Mouse (Mus musculus) brown adipose tissue, adult 24 weeks (tissue): ENCODE data around the gene Tusc2. TPM values are rescaled to one million over a fixed set of nuclear protein-coding genes. Genes with fewer than 3 reads are reported as not detected.
A peak's percentile ranks its signal among the peaks of the same experiment; 100 is the strongest.
"Not testable (repeated sequence)": the region's sequence is repeated elsewhere in the genome, so short reads cannot be mapped to it uniquely, and the experiment has no call there.

Source experiments
- H3K27ac ChIP-seq: fragments of 200-500 bp; replicated peaks from 2 replicates; pipeline ENCODE4 v1.5.1; 2012; ENCODE audit warnings: low read depth, mild to moderate bottlenecking, low read length
- H3K4me1 ChIP-seq: fragments of 200-500 bp; 2 replicates; pipeline ENCODE4 v1.6.1; 2012; ENCODE audit warnings: low read length, mixed read lengths; ENCODE audit not compliant: control insufficient read depth, insufficient read depth, insufficient read length
- H3K4me3 ChIP-seq: fragments of 200-500 bp; 2 replicates; pipeline ENCODE4 v1.5.1; 2012; ENCODE audit warnings: low read depth, mild to moderate bottlenecking, low read length, moderate library complexity; ENCODE audit not compliant: insufficient read depth
- polyA plus RNA-seq: library from polyadenylated mRNA; stranded (reverse); fragments of >200 nt; gene quantifications from 2 replicates; pipeline ENCODE4 v1.2.4, GENCODE M21; 2012; ENCODE audit not compliant: missing spikeins, insufficient read depth, insufficient read length

Tusc2 gene
- polyA plus RNA-seq, 1 experiment: 49.0 TPM

- peak overlapping the region; percentile 87 for H3K4me3 ChIP-seq
- peak overlapping the region; percentile 99 for H3K27ac ChIP-seq
- peaks cover 32% of the 10 kb centered on the region for H3K4me1 ChIP-seq
Measured at GRCm38 (mm10) chr9:107570016-107570415, 7.0 kb downstream of the Tusc2 start.

DNA sequence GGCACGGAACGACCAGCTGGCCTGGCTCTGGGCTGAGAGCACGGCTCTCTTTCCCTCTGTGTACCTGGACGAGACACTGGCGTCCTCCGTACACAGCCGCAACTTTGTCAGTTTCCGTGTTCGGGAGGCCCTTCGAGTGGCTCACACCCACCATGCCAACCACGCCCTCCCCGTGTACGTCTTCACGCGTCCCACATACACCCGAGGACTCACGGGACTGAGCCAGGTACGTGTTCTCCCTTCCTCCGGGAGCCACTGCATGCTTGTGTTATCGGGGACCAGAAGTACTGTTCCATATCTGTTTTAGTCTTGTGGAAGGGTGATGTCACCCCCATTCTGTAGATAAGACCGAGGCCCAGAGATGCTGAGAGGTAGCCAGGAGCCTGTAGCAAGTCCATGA, 7.8 kb downstream of the Tusc2 start:
- Histone ChIP-seq H3K4me1 (peaks cover 32% of the 10 kb centered on the region), H3K4me3 (peak overlapping the region; percentile 87), H3K27ac (peak overlapping the region; percentile 47; the same call in 1 of the 2 replicates)

DNA sequence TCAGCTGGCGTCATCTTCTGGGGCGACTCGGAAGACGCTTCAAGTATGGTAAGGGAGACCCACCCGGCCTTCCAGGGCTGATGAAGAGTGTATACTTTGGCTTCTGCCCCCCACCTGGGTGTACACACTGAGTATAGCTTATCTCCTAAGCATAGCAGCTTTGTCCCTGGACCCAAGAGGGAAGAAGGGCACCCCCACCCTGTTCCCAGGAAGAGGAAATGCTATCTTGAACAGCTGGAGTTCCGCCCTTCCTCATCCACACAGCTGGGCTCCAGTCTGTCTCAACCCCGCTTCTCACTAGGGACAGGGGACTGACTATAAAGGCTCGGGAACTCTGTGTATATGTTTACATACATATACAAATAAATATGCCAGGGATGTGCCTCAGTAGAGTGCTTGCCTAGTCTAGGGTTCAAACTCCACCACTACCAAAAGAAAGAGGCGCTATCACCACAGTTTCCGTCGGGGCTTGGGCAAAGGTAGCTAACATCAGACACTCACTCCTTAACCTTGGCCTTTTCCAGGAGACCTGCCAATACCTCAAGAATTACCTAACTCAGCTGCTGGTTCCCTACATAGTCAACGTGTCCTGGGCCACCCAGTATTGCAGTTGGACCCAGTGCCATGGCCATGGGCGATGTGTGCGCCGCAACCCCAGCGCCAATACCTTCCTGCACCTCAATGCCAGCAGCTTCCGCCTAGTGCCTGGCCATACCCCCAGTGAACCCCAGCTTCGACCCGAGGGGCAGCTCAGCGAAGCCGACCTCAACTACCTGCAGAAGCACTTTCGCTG, 8.7 kb downstream of the Tusc2 start:
- peak overlapping the region; percentile 47 for H3K27ac ChIP-seq
- H3K4me3 ChIP-seq: peak overlapping the region; percentile 87
- H3K4me1 ChIP-seq: peaks cover 27% of the 10 kb centered on the region

DNA sequence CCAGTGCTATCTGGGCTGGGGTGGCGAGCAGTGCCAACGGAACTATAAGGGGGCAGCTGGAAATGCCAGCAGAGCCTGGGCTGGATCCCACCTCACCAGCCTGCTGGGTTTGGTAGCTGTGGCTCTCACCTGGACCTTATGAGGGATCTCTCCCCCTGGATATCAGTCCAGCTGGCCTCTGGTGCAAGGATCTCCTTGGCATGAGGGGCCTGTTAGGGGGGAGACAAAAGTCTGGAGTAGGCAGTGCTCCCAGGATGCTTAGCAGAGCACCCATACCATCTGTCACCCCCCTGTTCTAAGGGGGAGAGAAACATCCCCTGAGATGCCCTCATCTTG, 9.2 kb downstream of the Tusc2 start:
- no peak overlapping the region for H3K27ac ChIP-seq
- peaks cover 28% of the 10 kb centered on the region for H3K4me1 ChIP-seq
- no peak overlapping the region for H3K4me3 ChIP-seq

- H3K4me3 ChIP-seq, H3K27ac ChIP-seq: not testable (repeated sequence)
- H3K4me1 ChIP-seq: peaks cover 26% of the 10 kb centered on the region
Measured at GRCm38 (mm10) chr9:107573774-107574173, 10.7 kb downstream of the Tusc2 start.

GRCm38 (mm10) chr9:107575579-107576356, 12.7 kb downstream of the Tusc2 start:
- Histone ChIP-seq H3K4me1 (peaks cover 18% of the 10 kb centered on the region), H3K4me3 (no peak overlapping the region), H3K27ac (peak overlapping the region; percentile 48; the same call in 1 of the 2 replicates)

DNA sequence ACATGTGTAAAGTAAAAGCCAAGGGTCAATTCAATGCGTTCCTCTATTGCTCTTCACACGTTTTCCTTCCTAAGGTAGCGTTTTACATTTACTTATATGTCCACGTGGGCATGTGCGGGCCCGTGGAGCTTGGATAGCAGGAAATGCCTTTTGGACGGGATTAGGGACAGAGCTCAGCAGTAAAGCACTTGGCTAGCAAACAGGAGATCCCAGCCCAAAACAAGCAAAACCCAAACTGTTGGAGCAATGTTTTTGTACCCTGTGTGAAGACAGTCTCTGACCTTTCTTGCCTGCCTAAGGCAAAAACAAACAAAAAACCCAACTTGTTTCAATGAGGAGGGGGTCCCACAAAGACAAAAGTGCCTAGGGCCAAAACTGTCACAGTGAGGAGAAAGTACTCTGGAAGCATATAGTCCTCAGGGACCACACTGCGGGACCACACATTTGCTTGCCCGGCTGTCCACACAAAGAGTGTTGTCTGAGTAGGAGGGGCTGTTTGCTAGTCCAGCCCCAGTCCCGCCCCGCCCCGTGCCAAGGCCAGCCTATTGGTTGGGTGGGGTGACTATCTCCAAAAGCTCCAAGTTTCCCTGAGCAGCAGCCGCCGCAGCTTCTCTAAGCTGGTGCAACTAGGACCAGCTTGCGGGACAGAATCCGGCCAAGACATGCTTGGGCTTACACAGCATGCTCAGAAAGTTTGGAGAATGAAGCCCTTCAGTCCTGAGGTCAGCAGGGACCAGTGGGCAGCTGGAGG, 13.5 kb downstream of the Tusc2 start, which contains the start of gene Hyal1:
Hyal1 (plus strand) TSS at position 571 of the 751 bp plus-strand sequence.
- Histone ChIP-seq H3K4me3 (peak within 1 kb of the TSS; percentile 71), H3K4me1 (peaks cover 11% of the 10 kb centered on the region; the same call in 1 of the 2 replicates), H3K27ac (peak within 1 kb of the TSS; percentile 56)

GRCm38 (mm10) chr9:107577871-107578270, 14.8 kb downstream of the Tusc2 start:
- Histone ChIP-seq H3K4me1 (peaks cover 9% of the 10 kb centered on the region; the same call in 1 of the 2 replicates), H3K27ac (peak overlapping the region; percentile 57)

DNA sequence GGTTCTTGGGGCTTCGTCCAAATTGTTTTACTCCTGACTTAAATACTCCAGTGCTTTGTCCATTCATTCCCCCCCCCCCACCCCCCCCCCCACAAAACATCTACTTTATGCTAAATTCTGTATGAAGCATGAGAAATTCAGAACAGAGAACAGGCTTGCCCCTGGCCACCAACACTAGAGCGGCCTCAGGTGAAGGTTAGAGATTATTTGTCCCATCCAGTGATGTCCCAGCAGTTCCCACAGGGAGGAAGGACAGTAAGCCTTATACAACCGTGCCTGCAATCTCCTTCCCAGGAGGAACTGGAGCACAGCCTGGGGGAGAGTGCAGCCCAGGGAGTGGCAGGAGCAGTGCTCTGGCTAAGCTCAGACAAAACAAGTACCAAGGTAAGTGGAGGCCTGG, 15.5 kb downstream of the Tusc2 start, which contains the start of gene Naa80:
Naa80 (plus strand) TSS at position 301 of the 400 bp plus-strand sequence.
- H3K4me3 ChIP-seq: peak within 1 kb of the TSS; percentile 71
- H3K4me1 ChIP-seq: peaks cover 9% of the 10 kb centered on the region; the same call in 1 of the 2 replicates
- H3K27ac ChIP-seq: peak within 1 kb of the TSS; percentile 57

More at GRCm38 (mm10) chr9:107577871-107578270, 14.8 kb downstream of the Tusc2 start:
- peak overlapping the region; percentile 71 for H3K4me3 ChIP-seq

GRCm38 (mm10) chr9:107579023-107579900, 16.2 kb downstream of the Tusc2 start:
- Histone ChIP-seq H3K4me1 (peaks cover 9% of the 10 kb centered on the region; the same call in 1 of the 2 replicates), H3K4me3 (no peak overlapping the region), H3K27ac (peak overlapping the region; percentile 30; the same call in 1 of the 2 replicates)

DNA sequence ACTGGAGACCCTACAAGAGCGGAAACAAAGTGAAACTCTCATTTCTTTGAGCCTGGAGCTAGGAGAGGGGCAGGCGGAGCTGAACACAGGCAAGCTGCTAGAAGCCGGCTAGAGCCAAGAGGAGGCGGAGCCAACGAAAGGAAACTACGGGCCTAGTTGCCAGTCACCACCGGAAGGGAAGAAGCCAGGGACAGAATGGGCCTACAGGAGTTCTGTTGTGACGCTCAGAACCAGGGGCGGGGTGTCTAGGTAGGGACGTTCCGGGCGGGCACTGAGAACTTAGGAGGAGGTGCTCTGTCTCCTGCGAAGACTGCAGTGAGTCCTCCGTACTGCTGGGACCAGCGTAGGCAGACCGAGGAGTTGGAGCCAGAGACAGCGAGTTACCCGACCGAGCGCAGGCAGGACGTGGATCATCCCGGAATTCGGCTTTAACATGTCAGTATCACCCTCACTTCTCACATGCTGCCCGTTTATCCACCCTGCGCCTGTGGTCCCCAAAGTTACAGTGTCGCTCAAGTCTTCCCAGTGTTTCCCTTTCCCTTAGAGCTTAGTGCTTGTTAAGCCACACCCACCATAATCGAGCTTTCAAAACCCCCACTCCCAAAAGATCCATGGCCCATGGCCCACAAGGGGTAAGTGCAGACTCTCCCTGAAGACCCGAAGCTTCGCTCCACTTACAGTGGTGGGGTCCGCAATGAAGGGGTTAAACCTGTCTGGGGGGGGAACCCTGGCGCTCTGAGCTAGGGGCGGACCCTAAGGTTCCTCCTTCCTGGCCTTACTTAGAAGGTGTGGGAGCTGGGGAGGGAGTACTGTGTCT, 17.7 kb downstream of the Tusc2 start, which contains the start of gene Hyal3:
Hyal3 (plus strand) TSS at position 318 of the 817 bp plus-strand sequence.
- Histone ChIP-seq H3K27ac (peak within 1 kb of the TSS; percentile 86), H3K4me1 (peaks cover 9% of the 10 kb centered on the region; the same call in 1 of the 2 replicates), H3K4me3 (peak within 1 kb of the TSS; percentile 64)

DNA sequence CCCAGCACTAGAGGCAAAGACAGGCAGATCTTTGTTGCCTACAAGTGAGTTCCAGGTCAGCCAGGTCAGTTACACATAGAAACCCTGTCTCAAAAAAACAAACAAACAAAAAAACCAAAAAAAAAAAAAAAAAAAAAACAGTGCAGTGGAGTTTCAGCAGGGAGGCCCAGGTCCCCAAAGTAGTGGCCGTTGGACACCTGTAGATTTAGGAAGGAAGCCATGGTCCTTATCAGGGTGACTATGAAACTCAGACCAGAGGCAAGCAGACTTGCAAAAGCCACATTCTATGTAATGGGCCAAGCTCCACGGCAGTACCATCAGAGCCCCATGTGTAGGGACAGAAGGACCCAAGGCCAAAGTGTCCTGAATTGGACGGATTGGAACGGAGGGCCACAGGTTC, 18.5 kb downstream of the Tusc2 start:
- Histone ChIP-seq H3K4me3 (peak overlapping the region; percentile 64), H3K4me1 (peaks cover 9% of the 10 kb centered on the region; the same call in 1 of the 2 replicates), H3K27ac (no peak overlapping the region)

GRCm38 (mm10) chr9:107582509-107583062, 19.5 kb downstream of the Tusc2 start:
- H3K4me1 ChIP-seq: peaks cover 5% of the 10 kb centered on the region; the same call in 1 of the 2 replicates
- no peak overlapping the region for H3K27ac ChIP-seq
- no peak overlapping the region for H3K4me3 ChIP-seq
